In genomic region chr5:3886862-3887261, GRCm38 (mm10) we compare ENCODE assay signal across 7 mouse cellular contexts. TPM values are rescaled to one million over a fixed set of nuclear protein-coding genes. Genes with fewer than 3 reads are reported as not detected.
"Had no signal": no experiment of that assay in that cellular context is flagged by ENCODE, and none has a peak within 500 bp of the region (broad histone marks: within the 10 kb centered on the region; RNA-seq: fewer than 3 reads in every experiment).

No protein-coding gene starts in this region.

RNA-seq across cellular contexts. Expression of gene Lrrd1, which starts 41.9 kb away (rescaled TPM):
- total RNA-seq: midbrain, postnatal 0 days; monocyte, adult 5-6 weeks had no signal
- polyA plus RNA-seq: liver, postnatal 0 days; lung, postnatal 0 days; macrophage; midbrain, postnatal 0 days; neural tube, embryonic 11.5 days; stomach, embryonic 16.5 days had no signal
